Mouse (Mus musculus) layer of hippocampus, adult 9-11 months (tissue): Measurements from ENCODE around the gene Rsph3b.

Experiments used
- DNase-seq: peaks from one replicate; pipeline ENCODE4 v3.0.0; 2022

The Rsph3b gene

GRCm38 (mm10) chr17:6862040-6862780 is 86.3 kb downstream of the Rsph3b start:
- DNase-seq: peak; percentile 10

DNA sequence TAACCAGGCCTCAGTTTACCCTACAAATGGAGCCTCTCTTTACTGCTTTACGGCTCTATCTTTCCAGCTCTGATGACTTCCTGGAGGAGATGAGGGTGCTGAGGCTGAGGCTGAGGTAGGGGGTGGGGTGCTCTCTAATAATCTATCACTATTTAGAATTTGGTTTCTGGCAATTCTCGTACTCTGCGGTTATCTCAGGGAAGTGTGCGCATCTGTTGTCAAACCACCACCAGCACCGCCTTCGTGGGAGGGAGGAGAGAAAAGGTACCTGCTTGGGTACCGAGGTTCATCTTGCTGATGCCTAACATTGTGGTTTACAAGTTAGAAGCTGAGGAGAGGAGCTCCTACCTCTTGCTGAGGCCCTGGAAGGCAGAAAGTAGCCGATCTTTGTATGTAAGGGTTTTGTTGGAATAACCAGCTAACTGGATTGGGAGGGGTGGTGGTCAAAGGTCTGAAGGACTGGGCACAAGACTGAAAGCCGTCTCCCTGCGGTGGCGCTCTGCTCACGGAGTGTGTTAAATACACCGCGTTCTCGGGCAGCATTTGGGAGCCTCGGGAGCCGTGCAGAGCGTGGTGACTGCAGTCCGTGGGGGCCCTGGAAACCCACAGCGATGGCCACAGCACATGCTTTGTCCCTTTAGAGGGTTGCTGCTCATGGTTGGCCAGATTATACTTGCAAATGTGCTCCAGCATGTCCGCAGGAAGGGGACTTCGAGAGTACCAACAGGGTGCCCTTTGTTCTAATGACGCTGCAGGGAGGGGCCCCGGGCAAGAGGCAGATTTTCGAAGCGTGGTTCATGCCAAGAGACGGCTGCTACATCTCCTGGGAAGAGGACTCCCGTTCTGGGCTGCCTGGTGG is 87.1 kb downstream of the Rsph3b start:
- peak; percentile 89 for DNase-seq

DNA sequence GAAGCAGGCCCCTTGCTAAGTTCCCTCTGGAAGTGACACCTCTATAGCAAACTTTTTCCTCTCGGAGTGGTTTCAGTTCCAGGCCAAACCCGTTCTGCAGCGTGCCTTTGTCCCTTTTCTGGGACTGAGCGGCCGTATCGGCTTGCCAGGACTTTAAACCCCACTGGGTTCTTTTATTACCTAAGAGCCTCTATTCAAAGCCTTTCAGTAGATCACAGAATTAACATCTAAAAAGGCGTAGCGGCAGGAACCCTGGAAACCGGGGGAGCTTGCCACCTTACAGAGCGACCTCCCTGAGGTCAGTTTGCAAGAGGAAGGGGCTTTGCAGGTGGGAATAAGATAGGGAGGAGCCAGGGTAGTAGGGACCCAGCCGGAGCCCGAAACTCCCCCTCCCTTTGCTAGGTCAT is 88.0 kb downstream of the Rsph3b start:
- DNase-seq: peak; percentile 32

DNA sequence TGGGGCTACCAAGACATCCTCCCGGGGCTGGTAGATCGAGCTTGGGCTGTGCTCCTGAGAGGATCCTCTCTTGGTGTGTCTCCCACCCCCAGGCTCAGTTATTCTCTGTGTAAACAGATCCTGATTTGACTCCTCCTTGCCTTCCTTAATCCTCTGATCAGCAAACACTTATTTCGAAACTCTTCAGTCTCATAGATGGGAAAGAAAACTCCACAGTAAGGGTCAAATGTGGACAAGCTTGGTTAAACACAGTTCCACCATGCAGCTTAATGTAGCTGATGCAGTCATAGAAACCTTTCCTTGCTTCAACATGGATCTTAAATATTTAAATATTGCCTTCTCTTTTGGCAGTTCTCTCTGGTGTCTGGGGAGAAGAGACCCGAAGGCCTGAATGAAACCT is 88.4 kb downstream of the Rsph3b start:
- DNase-seq: no peak
